Mouse (Mus musculus) megakaryocyte, adult 5-6 weeks (primary cell): ENCODE measurements around the gene Spdl1. TPM values are rescaled to one million over a fixed set of nuclear protein-coding genes. Genes with fewer than 3 reads are reported as not detected.

Source experiments
- ATAC-seq: 2 replicates; pipeline ENCODE4 v1.8.0; 2016; ENCODE audit warnings: mild to moderate bottlenecking, inconsistent platforms; ENCODE audit not compliant: poor library complexity, severe bottlenecking
- total RNA-seq, 2 experiments: library from RNA; stranded (forward) in 1 of 2; stranded (reverse) in 1 of 2; fragments of 153-499, 151-499 nt in 1 of 2; fragments of 221-1000, 200-1000 nt in 1 of 2; gene quantifications; 2 replicates each; pipeline versions ENCODE4 v1.2.3 to v1.2.4; 2015 to 2017

Spdl1 gene
- total RNA-seq, 2 experiments from 2014 or later = 25.8 to 30.3 TPM

- peak; percentile 59 for ATAC-seq
These were observed 70.8 kb downstream of the Spdl1 start for GRCm38 (mm10) chr11:34762570-34763127.

- ATAC-seq = 0 out of 2 replicates have a peak, but pooled peaks have one; percentile 26
These were observed 71.3 kb downstream of the Spdl1 start for GRCm38 (mm10) chr11:34762125-34762524.

DNA sequence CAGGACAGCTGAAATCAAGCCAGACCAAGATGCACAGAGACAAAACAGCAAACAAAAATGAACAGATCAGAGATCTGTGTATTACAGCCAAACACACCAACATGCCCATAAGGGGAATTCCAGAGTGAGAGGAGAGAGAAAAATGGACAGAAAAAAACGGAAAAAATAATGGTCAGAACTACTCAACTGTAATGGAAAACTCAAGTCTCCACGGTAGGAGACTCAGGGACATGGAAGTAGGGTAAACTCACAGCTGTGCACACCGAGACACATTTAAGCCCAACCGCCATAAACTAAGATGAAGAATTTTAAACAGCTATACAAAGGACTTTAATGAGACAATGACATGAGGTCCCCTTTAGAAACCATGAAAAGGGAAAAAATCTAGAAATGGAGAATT is 73.9 kb downstream of the Spdl1 start:
- ATAC-seq = no peak

Other genes starting within 250 kb of the Spdl1 start
- 153 and 160 TPM in 2 replicates for gene Dock2, start 49.7 kb downstream of the Spdl1 start, total RNA-seq (2015)
- gene Dock2, start 49.7 kb downstream of the Spdl1 start, total RNA-seq (2017) = 218 and 238 TPM in 2 replicates